Mouse (Mus musculus) CH12.LX (cell line): ENCODE results near the gene Prl2a1. TPM values are rescaled to one million over a fixed set of nuclear protein-coding genes. Genes with fewer than 3 reads are reported as not detected.

Experiments used
- DNase-seq: peaks from one replicate; pipeline ENCODE4 v3.0.0-alpha.2; 2013; ENCODE audit errors: extremely low read depth
- H3K27ac ChIP-seq: 2 replicates; pipeline ENCODE4 v1.5.1; 2012; ENCODE audit warnings: low read depth, mild to moderate bottlenecking, control low read depth, moderate library complexity; ENCODE audit not compliant: insufficient read depth
- H3K27me3 ChIP-seq: replicated peaks from 2 replicates; pipeline ENCODE3; 2012; ENCODE audit warnings: inconsistent platforms
- H3K36me3 ChIP-seq, 2 experiments: replicated peaks in 1 of 2; 2 replicates each; pipeline versions ENCODE3 to v1.6.1; 2012; ENCODE audit warnings: inconsistent platforms in 1 of 2, low read length in 1 of 2, mild to moderate bottlenecking in 1 of 2, mixed read lengths in 1 of 2, moderate library complexity in 1 of 2; ENCODE audit not compliant: control insufficient read depth in 1 of 2, insufficient read depth in 1 of 2
- H3K4me1 ChIP-seq, 2 experiments: 2 replicates each; pipeline ENCODE4 v1.6.1; 2012; ENCODE audit warnings: inconsistent platforms in 1 of 2, moderate library complexity in 1 of 2; ENCODE audit not compliant: insufficient read depth in 2 of 2, control insufficient read depth in 1 of 2
- H3K4me2 ChIP-seq: 2 replicates; pipeline ENCODE4 v1.6.1; 2012; ENCODE audit warnings: low read depth, mild to moderate bottlenecking, control low read depth; ENCODE audit not compliant: poor library complexity, insufficient read depth, severe bottlenecking
- H3K4me3 ChIP-seq, 3 experiments: fragments of 150-350 bp in 1 of 3; sonication (generic) in 1 of 3; replicated peaks in 1 of 3; 2 replicates each; pipeline versions ENCODE3 to v1.5.1; 2011 to 2012; ENCODE audit warnings: low read depth in 2 of 3, low read length in 2 of 3, mild to moderate bottlenecking in 2 of 3, moderate library complexity in 2 of 3, control low read depth in 1 of 3, improper control_type of control experiment in 1 of 3, inconsistent platforms in 1 of 3, mixed read lengths in 1 of 3; ENCODE audit not compliant: poor library complexity in 1 of 3
- H3K79me2 ChIP-seq: replicated peaks from 2 replicates; pipeline ENCODE4 v1.6.1; 2012; ENCODE audit warnings: mild to moderate bottlenecking, moderate library complexity; ENCODE audit not compliant: control insufficient read depth, poor library complexity, insufficient read depth, severe bottlenecking; ENCODE audit errors: extremely low read depth
- H3K9ac ChIP-seq: 2 replicates; pipeline ENCODE4 v1.6.1; 2012; ENCODE audit warnings: low read depth, mild to moderate bottlenecking, control low read depth, moderate library complexity; ENCODE audit not compliant: insufficient read depth
- H3K9me3 ChIP-seq: replicated peaks from 2 replicates; pipeline ENCODE3; 2012; ENCODE audit warnings: low read length, inconsistent platforms, mixed read lengths
- BHLHE40 ChIP-seq: IDR thresholded peaks from 2 replicates; pipeline ENCODE4 v1.6.1; 2011; ENCODE audit warnings: mild to moderate bottlenecking, low read depth, low read length, improper control_type of control experiment
- CHD1 ChIP-seq: IDR thresholded peaks from 2 replicates; pipeline ENCODE4 v1.6.1; 2012; ENCODE audit warnings: low read depth, low read length, improper control_type of control experiment, inconsistent platforms
- CTCF ChIP-seq, 2 experiments: IDR thresholded peaks in 1 of 2; conservative IDR thresholded peaks in 1 of 2; 2 replicates each; pipeline ENCODE4 v1.5.1; 2011 to 2012; ENCODE audit warnings: low read depth in 2 of 2, low read length in 2 of 2, improper control_type of control experiment in 1 of 2, inconsistent platforms in 1 of 2, mild to moderate bottlenecking in 1 of 2, moderate library complexity in 1 of 2
- ELF1 ChIP-seq: IDR thresholded peaks from 2 replicates; pipeline ENCODE4 v1.6.1; 2014; ENCODE audit warnings: low read depth, mild to moderate bottlenecking, inconsistent platforms, low read length, improper control_type of control experiment
- EP300 ChIP-seq: IDR thresholded peaks from 2 replicates; pipeline ENCODE4 v1.6.1; 2011; ENCODE audit warnings: low read length, improper control_type of control experiment
- ETS1 ChIP-seq: conservative IDR thresholded peaks from 2 replicates; pipeline ENCODE4 v1.6.1; 2012; ENCODE audit warnings: low read depth, mild to moderate bottlenecking, inconsistent platforms, low read length, improper control_type of control experiment, moderate library complexity
- HCFC1 ChIP-seq: IDR thresholded peaks from 2 replicates; pipeline ENCODE4 v1.6.1; 2012; ENCODE audit warnings: low read depth, mild to moderate bottlenecking, inconsistent platforms, low read length, improper control_type of control experiment
- IRF4 ChIP-seq: IDR thresholded peaks from 2 replicates; pipeline ENCODE4 v1.6.1; 2014; ENCODE audit warnings: low read depth, mild to moderate bottlenecking, inconsistent platforms, low read length, improper control_type of control experiment
- JUND ChIP-seq: conservative IDR thresholded peaks from 2 replicates; pipeline ENCODE4 v1.6.1; 2011; ENCODE audit warnings: low read depth, low read length, improper control_type of control experiment
- KAT2A ChIP-seq: IDR thresholded peaks from 2 replicates; pipeline ENCODE4 v1.6.1; 2012; ENCODE audit warnings: low read length, improper control_type of control experiment, inconsistent platforms; ENCODE audit not compliant: insufficient replicate concordance
- MAFK ChIP-seq: IDR thresholded peaks from 2 replicates; pipeline ENCODE4 v1.6.1; 2011; ENCODE audit warnings: low read length, improper control_type of control experiment; ENCODE audit not compliant: insufficient replicate concordance
- MAZ ChIP-seq: IDR thresholded peaks from 2 replicates; pipeline ENCODE4 v1.6.1; 2012; ENCODE audit warnings: low read depth, mild to moderate bottlenecking, inconsistent platforms, low read length, improper control_type of control experiment, moderate library complexity
- MYC ChIP-seq: IDR thresholded peaks from 2 replicates; pipeline ENCODE4 v1.6.1; 2011; ENCODE audit warnings: low read depth, mild to moderate bottlenecking, improper control_type of control experiment, low read length
- NRF1 ChIP-seq: IDR thresholded peaks from 2 replicates; pipeline ENCODE4 v1.6.1; 2014; ENCODE audit warnings: low read depth, mild to moderate bottlenecking, inconsistent platforms, low read length, improper control_type of control experiment, moderate library complexity
- PAX5 ChIP-seq: IDR thresholded peaks from 2 replicates; pipeline ENCODE4 v1.6.1; 2012; ENCODE audit warnings: low read length, inconsistent platforms, mixed read lengths
- POLR2A ChIP-seq: IDR thresholded peaks from 2 replicates; pipeline ENCODE4 v1.6.1; 2011; ENCODE audit warnings: low read depth, mild to moderate bottlenecking, improper control_type of control experiment, low read length
- POLR2AphosphoS2 ChIP-seq: IDR thresholded peaks from 2 replicates; pipeline ENCODE4 v1.6.1; 2011; ENCODE audit warnings: low read depth, low read length, improper control_type of control experiment
- RAD21 ChIP-seq: IDR thresholded peaks from 2 replicates; pipeline ENCODE4 v1.6.1; 2011; ENCODE audit warnings: low read depth, mild to moderate bottlenecking, low read length, improper control_type of control experiment, moderate library complexity
- TCF12 ChIP-seq: IDR thresholded peaks from 2 replicates; pipeline ENCODE4 v1.6.1; 2014; ENCODE audit warnings: low read depth, mild to moderate bottlenecking, inconsistent platforms, low read length, improper control_type of control experiment
- UBTF ChIP-seq: IDR thresholded peaks from 2 replicates; pipeline ENCODE4 v1.6.1; 2012; ENCODE audit warnings: low read depth, mild to moderate bottlenecking, inconsistent platforms, low read length, improper control_type of control experiment, moderate library complexity
- USF1 ChIP-seq: IDR thresholded peaks from 2 replicates; pipeline ENCODE4 v1.6.1; 2014; ENCODE audit warnings: low read depth, mild to moderate bottlenecking, inconsistent platforms, low read length, improper control_type of control experiment
- USF2 ChIP-seq: conservative IDR thresholded peaks from 2 replicates; pipeline ENCODE4 v1.6.1; 2011; ENCODE audit warnings: low read depth, low read length, improper control_type of control experiment
- ZC3H11A ChIP-seq: IDR thresholded peaks from 2 replicates; pipeline ENCODE4 v1.6.1; 2012; ENCODE audit warnings: low read depth, mild to moderate bottlenecking, inconsistent platforms, low read length, improper control_type of control experiment
- ZKSCAN1 ChIP-seq: IDR thresholded peaks from 2 replicates; pipeline ENCODE4 v1.6.1; 2012; ENCODE audit warnings: low read depth, inconsistent platforms, low read length, improper control_type of control experiment, borderline replicate concordance
- ZMIZ1 ChIP-seq: IDR thresholded peaks from 2 replicates; pipeline ENCODE4 v1.6.1; 2012; ENCODE audit warnings: low read depth, mild to moderate bottlenecking, inconsistent platforms, low read length, improper control_type of control experiment
- dilution Hi-C: fragments of 300-500 bp; cut with MboI; formaldehyde crosslinking; loops from 2 replicates; pipeline ENCODE4 v1.14.3; 2020; ENCODE audit warnings: low sequenced_read_pairs; ENCODE audit not compliant: extremely low pct_unique_long_range_greater_than_20kb, extremely low pct_ligation_motif_present
- in situ Hi-C: fragments of 300-500 bp; cut with MboI; formaldehyde crosslinking; loops from 3 replicates; pipeline ENCODE4 v1.14.3; 2019; ENCODE audit warnings: low sequenced_read_pairs, low pct_ligation_motif_present, low pct_unique_long_range_greater_than_20kb, mixed read lengths
- polyA plus RNA-seq: library from polyadenylated mRNA; unstranded; fragments of >175 nt; gene quantifications from 2 replicates; pipeline ENCODE4 v1.2.1, GENCODE M21; 2012; ENCODE audit warnings: low read depth; ENCODE audit not compliant: insufficient read length
- total RNA-seq, 2 experiments: library from RNA; depleted of rRNA; stranded (reverse); fragments of 300-350 nt in 1 of 2; fragments of >200 nt in 1 of 2; gene quantifications; 2 replicates each; pipeline ENCODE4 v1.2.3; 2012 to 2014

The Prl2a1 gene
- total and polyA plus RNA-seq, 3 experiments = not detected

DNA sequence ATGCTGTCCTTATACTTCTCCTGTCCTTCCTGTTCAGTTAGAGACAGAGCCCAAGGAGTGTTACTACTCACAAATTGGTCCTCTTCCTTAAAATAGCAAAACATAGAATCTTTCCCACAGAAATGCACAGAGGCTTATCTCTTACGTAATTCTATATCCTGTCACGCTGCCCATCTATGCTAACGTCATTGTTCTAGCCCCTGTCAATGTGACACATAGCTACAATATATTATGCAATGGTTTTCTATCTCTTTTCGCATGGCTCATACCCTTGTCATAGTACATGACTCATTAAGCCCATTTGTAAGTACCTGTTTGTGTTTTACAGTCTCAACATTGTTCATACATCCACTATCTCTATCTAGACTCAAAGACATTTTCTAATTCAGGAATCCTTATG is 2.2 kb upstream of the Prl2a1 start:
- peaks cover 0 to 9% of the 10 kb centered on the region in 2 experiments; a peak in 2 of 4 replicates for H3K4me1 ChIP-seq
- H3K27ac ChIP-seq = no peak overlapping the region
- DNase-seq = no peak
- H3K4me3 ChIP-seq = no peak overlapping the region
- H3K36me3 ChIP-seq = no peaks in the 10 kb centered on the region
- no peak overlapping the region for H3K4me2 ChIP-seq
- H3K27me3 ChIP-seq = no peaks in the 10 kb centered on the region
- in situ Hi-C loops (no loop called here), dilution Hi-C loops (no loop called here)
- TF ChIP-seq TCF12 (no peak), KAT2A (no peak), MAFK (no peak), EP300 (no peak), ZMIZ1 (no peak), ZKSCAN1 (no peak), CHD1 (no peak)
- H3K9ac ChIP-seq = no peak overlapping the region
- H3K9me3 ChIP-seq = no peaks in the 10 kb centered on the region
- no peaks in the 10 kb centered on the region for H3K79me2 ChIP-seq

DNA sequence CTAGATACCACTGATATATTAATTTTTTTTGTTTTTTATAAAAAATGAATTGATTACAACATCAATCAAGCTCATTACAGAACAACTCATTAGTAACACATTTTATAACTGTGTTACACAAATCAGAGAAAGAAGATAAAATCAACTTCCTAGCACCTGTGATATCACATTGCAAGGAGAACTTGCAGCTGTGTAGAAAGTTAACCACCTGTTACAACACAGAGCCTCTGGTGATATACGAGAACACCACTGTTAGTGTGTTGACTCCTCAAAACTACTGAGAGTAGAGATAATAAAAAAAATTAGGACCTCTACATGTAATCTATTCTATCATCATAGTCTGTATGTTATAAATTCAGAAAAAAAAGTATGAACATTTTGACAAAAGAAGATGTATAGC is 1.3 kb downstream of the Prl2a1 start:
- dilution Hi-C loops = no loop called here

DNA sequence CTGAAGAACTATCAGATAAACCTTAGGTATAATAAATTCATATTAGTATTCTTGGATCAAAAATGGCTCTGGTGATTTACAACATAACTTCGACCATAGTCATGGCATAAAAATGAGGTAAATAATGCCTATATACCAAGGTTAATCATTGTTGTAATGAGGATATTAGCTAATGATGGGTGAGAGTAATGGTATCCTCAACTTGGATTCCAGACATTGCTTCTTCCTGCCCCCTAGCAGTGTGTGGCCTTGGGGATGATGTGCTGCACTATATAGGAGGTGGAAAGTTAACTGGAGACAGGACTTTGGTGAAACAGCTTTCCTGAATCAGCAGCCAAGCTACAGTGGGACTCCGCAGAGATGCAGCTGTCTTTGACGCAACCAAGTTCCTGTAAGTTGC is 47.6 kb downstream of the Prl2a1 start, which contains the start of gene Prl2c1:
Gene Prl2c1, plus strand, starts transcription at position 301 of the 400 bp plus-strand sequence.
- no peaks in the 10 kb centered on the region for H3K9me3 ChIP-seq
- no peak within 1 kb of the TSS for H3K9ac ChIP-seq
- DNase-seq = no peak
- H3K79me2 ChIP-seq = no peaks in the 10 kb centered on the region
- no peak within 1 kb of the TSS for H3K4me2 ChIP-seq
- no peak within 1 kb of the TSS for H3K27ac ChIP-seq
- dilution Hi-C loops (no loop called here), in situ Hi-C loops (no loop called here)
- H3K36me3 ChIP-seq = no peaks in the 10 kb centered on the region
- H3K4me1 ChIP-seq = no peaks in the 10 kb centered on the region
- TF ChIP-seq ETS1 = no peak
- TF ChIP-seq JUND = no peak
- no peak for TF ChIP-seq PAX5
- TF ChIP-seq MYC = no peak
- TF ChIP-seq UBTF = no peak
- TF ChIP-seq NRF1 = no peak
- TF ChIP-seq EP300 = no peak
- no peak for TF ChIP-seq IRF4
- TF ChIP-seq ELF1 = no peak
- TF ChIP-seq KAT2A = no peak
- no peak for TF ChIP-seq ZMIZ1
- no peak for TF ChIP-seq BHLHE40
- no peak for TF ChIP-seq TCF12
- TF ChIP-seq USF2 = no peak
- no peak for TF ChIP-seq USF1
- no peak for TF ChIP-seq MAZ
- H3K4me3 ChIP-seq = no peak within 1 kb of the TSS
- H3K27me3 ChIP-seq = no peaks in the 10 kb centered on the region

More for the DNA sequence above, 1.3 kb downstream of the Prl2a1 start:
- no peak overlapping the region for H3K4me2 ChIP-seq
- no peaks in the 10 kb centered on the region for H3K9me3 ChIP-seq
- H3K36me3 ChIP-seq = no peaks in the 10 kb centered on the region
- no peaks in the 10 kb centered on the region for H3K79me2 ChIP-seq
- no peak overlapping the region for H3K4me3 ChIP-seq
- no peaks in the 10 kb centered on the region for H3K27me3 ChIP-seq
- in situ Hi-C loops = no loop called here
- peaks cover 0 to 9% of the 10 kb centered on the region in 2 experiments; a peak in 2 of 4 replicates for H3K4me1 ChIP-seq
- no peak for TF ChIP-seq JUND
- TF ChIP-seq CTCF (conservative IDR thresholded peaks at IDR 0.05 in 1 of 2, IDR thresholded peaks at IDR 0.05 in 1 of 2; ENCODE audit: low read depth in 2 of 2, low read length in 2 of 2) = no peak
- no peak for TF ChIP-seq RAD21
- no peak for TF ChIP-seq ETS1
- TF ChIP-seq PAX5 = no peak
- no peak for TF ChIP-seq POLR2A
- no peak for TF ChIP-seq HCFC1
- TF ChIP-seq POLR2AphosphoS2 = no peak
- no peak for TF ChIP-seq ZC3H11A
- no peak overlapping the region for H3K9ac ChIP-seq
- H3K27ac ChIP-seq = no peak overlapping the region
- no peak for DNase-seq
